Mouse (Mus musculus): ENCODE data around the gene Hspa5.

- TF ChIP-seq POLR2A (IDR thresholded peaks at IDR 0.05; ENCODE audit: borderline replicate concordance, extremely low read depth, insufficient read depth, insufficient read length, poor library complexity, severe bottlenecking) (no peak), CTCF (IDR thresholded peaks at IDR 0.05; ENCODE audit: borderline replicate concordance, extremely low read depth, insufficient read depth, insufficient read length) (no peak)
Measured at GRCm38 (mm10) chr2:34754551-34755358, 17.0 kb upstream of the Hspa5 start, which contains the start of gene Gapvd1.

Data from brain, embryonic 14.5 days (tissue).